Mouse (Mus musculus): Measurements from ENCODE around the gene B4galnt1.

GRCm38 (mm10) chr10:127177719-127178118 lies 12.7 kb downstream of the B4galnt1 start:
- TF ChIP-seq CTCF (conservative IDR thresholded peaks at IDR 0.05; ENCODE audit: low read length) (peak; percentile 73), NANOG (IDR thresholded peaks at IDR 0.05; ENCODE audit: borderline replicate concordance, low read length) (no peak)

Data from E14TG2a.4 (cell line).